Mouse (Mus musculus) myocyte (in vitro differentiated cells): ENCODE data around the gene Cldn3. TPM values are rescaled to one million over a fixed set of nuclear protein-coding genes. Genes with fewer than 3 reads are reported as not detected.

Experiments used
- H3K27me3 ChIP-seq: one replicate; pipeline ENCODE4 v1.6.1; 2011; ENCODE audit not compliant: control insufficient read depth, insufficient read depth, insufficient read length
- H3K36me3 ChIP-seq: one replicate; pipeline ENCODE4 v1.6.1; 2011; ENCODE audit not compliant: control insufficient read depth, insufficient read depth
- H3K4me2 ChIP-seq: one replicate; pipeline ENCODE4 v1.6.1; 2011; ENCODE audit warnings: low read depth, control low read depth
- H3K4me3 ChIP-seq: one replicate; pipeline ENCODE4 v1.5.1; 2011; ENCODE audit warnings: mild to moderate bottlenecking, control low read depth, moderate library complexity
- H3K79me2 ChIP-seq: one replicate; pipeline ENCODE4 v1.6.1; 2011; ENCODE audit not compliant: control insufficient read depth, insufficient read depth
- H3ac ChIP-seq: one replicate; pipeline ENCODE4 v1.6.1; 2011; ENCODE audit not compliant: control insufficient read depth, insufficient read length
- CEBPB ChIP-seq: IDR thresholded peaks from 2 replicates; pipeline ENCODE4 v1.6.1; 2011; ENCODE audit warnings: mild to moderate bottlenecking, moderate library complexity; ENCODE audit not compliant: poor library complexity, insufficient read depth, severe bottlenecking
- E2F4 ChIP-seq: IDR thresholded peaks from one replicate; pipeline ENCODE4 v1.6.1; 2011; ENCODE audit warnings: mild to moderate bottlenecking, control low read depth, moderate library complexity; ENCODE audit not compliant: insufficient read depth
- MAX ChIP-seq: IDR thresholded peaks from one replicate; pipeline ENCODE4 v1.6.1; 2011; ENCODE audit warnings: low read depth, mild to moderate bottlenecking, control low read depth
- MYOD1 ChIP-seq, 3 experiments: IDR thresholded peaks; one replicate each; pipeline ENCODE4 v1.6.1; 2011; ENCODE audit warnings: control low read depth in 2 of 3, low read depth in 2 of 3, mild to moderate bottlenecking in 2 of 3, moderate library complexity in 1 of 3; ENCODE audit not compliant: insufficient read length in 2 of 3, control insufficient read depth in 1 of 3
- MYOG ChIP-seq, 3 experiments: IDR thresholded peaks; one replicate each; pipeline ENCODE4 v1.6.1; 2011; ENCODE audit warnings: control low read depth in 2 of 3, low read depth in 2 of 3, mild to moderate bottlenecking in 2 of 3; ENCODE audit not compliant: insufficient read length in 2 of 3, control insufficient read depth in 1 of 3, insufficient read depth in 1 of 3
- POLR2A ChIP-seq: IDR thresholded peaks from one replicate; pipeline ENCODE4 v1.6.1; 2011; ENCODE audit warnings: low read depth, mild to moderate bottlenecking, control low read depth, moderate library complexity; ENCODE audit not compliant: insufficient read length
- POLR2AphosphoS2 ChIP-seq: IDR thresholded peaks from one replicate; pipeline ENCODE4 v1.6.1; 2011; ENCODE audit warnings: low read depth, control low read depth; ENCODE audit not compliant: insufficient read length
- REST ChIP-seq: IDR thresholded peaks from one replicate; pipeline ENCODE4 v1.6.1; 2011; ENCODE audit warnings: mild to moderate bottlenecking, control low read depth, moderate library complexity; ENCODE audit not compliant: insufficient read depth, insufficient read length
- SRF ChIP-seq: IDR thresholded peaks from one replicate; pipeline ENCODE4 v1.6.1; 2011; ENCODE audit warnings: low read depth; ENCODE audit not compliant: control insufficient read depth, insufficient read length
- TCF12 ChIP-seq: IDR thresholded peaks from one replicate; pipeline ENCODE4 v1.6.1; 2011; ENCODE audit warnings: mild to moderate bottlenecking, control low read depth; ENCODE audit not compliant: poor library complexity, insufficient read depth, severe bottlenecking
- TCF3 ChIP-seq: IDR thresholded peaks from one replicate; pipeline ENCODE4 v1.6.1; 2011; ENCODE audit warnings: low read depth, control low read depth; ENCODE audit not compliant: insufficient read length
- USF1 ChIP-seq: IDR thresholded peaks from one replicate; pipeline ENCODE4 v1.6.1; 2011; ENCODE audit warnings: low read depth, mild to moderate bottlenecking, control low read depth, moderate library complexity
- polyA plus RNA-seq: library from polyadenylated mRNA; unstranded; fragments of >200 nt; fragmentation: generic; extraction: Trizol; gene quantifications from one replicate; pipeline ENCODE4 v1.2.1, GENCODE M21; 2012; ENCODE audit warnings: missing spikeins

Cldn3 gene
- polyA plus RNA-seq, 1 experiment, result not detected

- no peaks in the 10 kb centered on the region for H3K36me3 ChIP-seq
- TF ChIP-seq POLR2AphosphoS2, result no peak
- TF ChIP-seq TCF12, result no peak
- no peak for TF ChIP-seq SRF
- H3K27me3 ChIP-seq, result peaks cover 11% of the 10 kb centered on the region
- no peak overlapping the region for H3K4me3 ChIP-seq
- no peaks in the 10 kb centered on the region for H3K79me2 ChIP-seq
- H3K4me2 ChIP-seq, result no peak overlapping the region
- no peak overlapping the region for H3ac ChIP-seq
Measured at GRCm38 (mm10) chr5:134999797-135000196, 13.8 kb downstream of the Cldn3 start.

- Histone ChIP-seq H3K4me2 (no peak overlapping the region), H3ac (peak overlapping the region; percentile 6), H3K27me3 (peaks cover 9% of the 10 kb centered on the region), H3K79me2 (no peaks in the 10 kb centered on the region), H3K4me3 (no peak overlapping the region), H3K36me3 (no peaks in the 10 kb centered on the region)
- no peak for TF ChIP-seq USF1
- TF ChIP-seq POLR2A, result no peak
- TF ChIP-seq TCF12, result no peak
- no peak for TF ChIP-seq MYOD1 (IDR thresholded peaks at IDR 0.05; ENCODE audit: control insufficient read depth in 1 of 3, insufficient read length in 2 of 3, low read depth in 2 of 3)
- TF ChIP-seq MYOG (IDR thresholded peaks at IDR 0.05; ENCODE audit: control insufficient read depth in 1 of 3, insufficient read depth in 1 of 3, insufficient read length in 2 of 3, low read depth in 2 of 3), result no peak
- TF ChIP-seq TCF3, result no peak
- no peak for TF ChIP-seq CEBPB
- TF ChIP-seq SRF, result no peak
- TF ChIP-seq E2F4, result no peak
- no peak for TF ChIP-seq POLR2AphosphoS2
- no peak for TF ChIP-seq MAX
- no peak for TF ChIP-seq REST
Measured at GRCm38 (mm10) chr5:135000751-135001150, 14.7 kb downstream of the Cldn3 start.

- Histone ChIP-seq H3ac (no peak overlapping the region), H3K79me2 (no peaks in the 10 kb centered on the region), H3K4me3 (no peak overlapping the region), H3K27me3 (peaks cover 6% of the 10 kb centered on the region), H3K36me3 (no peaks in the 10 kb centered on the region), H3K4me2 (no peak overlapping the region)
- no peak for TF ChIP-seq CEBPB
- peak in 1 of 3 experiments; percentile 9 for TF ChIP-seq MYOG (IDR thresholded peaks at IDR 0.05; ENCODE audit: control insufficient read depth in 1 of 3, insufficient read depth in 1 of 3, insufficient read length in 2 of 3, low read depth in 2 of 3)
Measured at GRCm38 (mm10) chr5:135001309-135001708, 15.3 kb downstream of the Cldn3 start.

GRCm38 (mm10) chr5:135002151-135002550 lies 16.1 kb downstream of the Cldn3 start:
- Histone ChIP-seq H3ac (no peak overlapping the region), H3K4me2 (no peak overlapping the region), H3K79me2 (no peaks in the 10 kb centered on the region), H3K4me3 (no peak overlapping the region), H3K27me3 (peaks cover 6% of the 10 kb centered on the region), H3K36me3 (no peaks in the 10 kb centered on the region)
- TF ChIP-seq USF1, result no peak
- no peak for TF ChIP-seq POLR2A
- no peak for TF ChIP-seq TCF3
- TF ChIP-seq MYOD1 (IDR thresholded peaks at IDR 0.05; ENCODE audit: control insufficient read depth in 1 of 3, insufficient read length in 2 of 3, low read depth in 2 of 3), result no peak

GRCm38 (mm10) chr5:135007802-135008571 lies 22.0 kb downstream of the Cldn3 start:
- Histone ChIP-seq H3K4me2 (peak overlapping the region; percentile 89), H3K27me3 (no peaks in the 10 kb centered on the region), H3K79me2 (no peaks in the 10 kb centered on the region), H3K4me3 (peak overlapping the region; percentile 69), H3ac (peak overlapping the region; percentile 34), H3K36me3 (no peaks in the 10 kb centered on the region)
- TF ChIP-seq SRF (no peak), POLR2AphosphoS2 (no peak), REST (no peak), POLR2A (no peak)
